Mouse (Mus musculus) gastrocnemius, postnatal 14 days (tissue): ENCODE measurements around the gene Erfe. TPM values are rescaled to one million over a fixed set of nuclear protein-coding genes. Genes with fewer than 3 reads are reported as not detected.

Experiments used
- DNase-seq: peaks from one replicate; pipeline ENCODE4 v3.0.0; 2021; ENCODE audit warnings: mixed read lengths
- intact Hi-C: fragments of 180-260 bp; cut with DNase I; formaldehyde crosslinking; loops from one replicate; pipeline ENCODE4 v1.15.1; 2025; ENCODE audit warnings: low total_unique reads
- total RNA-seq, 2 experiments: library from RNA; stranded (reverse); gene quantifications; 2 replicates each; pipeline ENCODE4 v1.2.3; 2021

Erfe gene
- total RNA-seq, 2 experiments from 2014 or later, result 2.0 to 2.6 TPM

GRCm38 (mm10) chr1:91417991-91418390 lies 51.8 kb downstream of the Erfe start:
- intact Hi-C loops, result no loop called here
- no peak for DNase-seq

- DNase-seq, result no peak
- intact Hi-C loops, result no loop called here
These were observed 53.8 kb downstream of the Erfe start for GRCm38 (mm10) chr1:91419862-91420600.

- intact Hi-C loops, result no loop called here
- DNase-seq, result no peak
These were observed 54.4 kb downstream of the Erfe start for GRCm38 (mm10) chr1:91420601-91421065.

Other genes with a start within 250 kb of the Erfe start
- not detected for gene Rbm44, start 221.3 kb upstream of the Erfe start, total RNA-seq
- gene Ramp1, start 186.6 kb upstream of the Erfe start, total RNA-seq, result 10 to 100 TPM; 28.5 to 29.4 TPM
- 10 to 100 TPM; 55.9 to 59.7 TPM for gene Ube2f, start 116.1 kb upstream of the Erfe start, total RNA-seq
- gene Scly, start 68.1 kb upstream of the Erfe start, total RNA-seq, result 10 to 100 TPM in 1 of 2 experiments, 1 to 10 TPM in 1; 9.5 to 10.2 TPM
- gene Espnl, start 44.4 kb upstream of the Erfe start, total RNA-seq, result under 1 TPM; 0.07 to 0.18 TPM
- 10 to 100 TPM; 50.4 to 72.9 TPM for gene Klhl30, start 15.4 kb upstream of the Erfe start, total RNA-seq
- 10 to 100 TPM; 32.1 to 33.4 TPM for gene Ilkap, start 32.4 kb downstream of the Erfe start, total RNA-seq
- 10 to 100 TPM; 13.6 to 15.2 TPM for gene Hes6, start 47.6 kb downstream of the Erfe start, total RNA-seq
- 1 to 10 TPM; 2.9 to 9.2 TPM for gene Per2, start 92.9 kb downstream of the Erfe start, total RNA-seq
- gene Traf3ip1, start 128.2 kb downstream of the Erfe start, total RNA-seq, result 1 to 10 TPM; 3.2 to 3.3 TPM
- 10 to 100 TPM; 13.8 to 14.9 TPM for gene Asb1, start 174.1 kb downstream of the Erfe start, total RNA-seq